Mouse (Mus musculus) erythroblast, embryonic 14.5 days (primary cell): ENCODE results near the gene Efhd2. TPM values are rescaled to one million over a fixed set of nuclear protein-coding genes. Genes with fewer than 3 reads are reported as not detected.

Experiments
- H3K27me3 ChIP-seq: 2 replicates; pipeline ENCODE4 v1.6.1; 2012; ENCODE audit warnings: inconsistent platforms; ENCODE audit not compliant: control insufficient read depth
- H3K36me3 ChIP-seq: 2 replicates; pipeline ENCODE4 v1.6.1; 2012; ENCODE audit warnings: mild to moderate bottlenecking, inconsistent platforms; ENCODE audit not compliant: control insufficient read depth
- H3K4me1 ChIP-seq: 2 replicates; pipeline ENCODE4 v1.6.1; 2012; ENCODE audit warnings: inconsistent platforms; ENCODE audit not compliant: control insufficient read depth
- H3K4me3 ChIP-seq: replicated peaks from 2 replicates; pipeline ENCODE3; 2012; ENCODE audit warnings: moderate library complexity, mild to moderate bottlenecking, inconsistent platforms
- H3K9me3 ChIP-seq: 2 replicates; pipeline ENCODE4 v1.6.1; 2012; ENCODE audit warnings: low read length, inconsistent platforms, mixed read lengths; ENCODE audit not compliant: control insufficient read depth
- GATA1 ChIP-seq: IDR thresholded peaks from 2 replicates; pipeline ENCODE4 v1.6.1; 2012; ENCODE audit warnings: low read length, inconsistent platforms, mixed read lengths
- TAL1 ChIP-seq: IDR thresholded peaks from 3 replicates; pipeline ENCODE4 v1.6.1; 2012; ENCODE audit warnings: low read length, inconsistent platforms, mixed read lengths
- polyA plus RNA-seq: library from polyadenylated mRNA; stranded (reverse); fragments of >175 nt; gene quantifications from 2 replicates; pipeline ENCODE4 v1.2.3, GENCODE M21; 2012

Gene Efhd2
- polyA plus RNA-seq, 1 experiment = 4.2 TPM

GRCm38 (mm10) chr4:141809850-141810464 is 64.8 kb downstream of the Efhd2 start:
- TF ChIP-seq GATA1 = no peak
- TF ChIP-seq TAL1 = no peak
- H3K4me1 ChIP-seq = no peaks in the 10 kb centered on the region
- H3K4me3 ChIP-seq = no peak overlapping the region
- H3K27me3 ChIP-seq = no peaks in the 10 kb centered on the region
- peaks cover 100% of the 10 kb centered on the region for H3K36me3 ChIP-seq
- peaks cover 3% of the 10 kb centered on the region; the same call in 1 of the 2 replicates for H3K9me3 ChIP-seq

Other genes with a start within 250 kb of the Efhd2 start
- gene Plekhm2, start 210.0 kb downstream of the Efhd2 start, polyA plus RNA-seq = 1.1 and 1.4 TPM in 2 replicates
- 0.11 TPM in 1 of 2 replicates, not detected in the other for gene Rsc1a1, start 189.3 kb downstream of the Efhd2 start, polyA plus RNA-seq
- 0.58 and 0.85 TPM in 2 replicates for gene Ddi2, start 151.5 kb downstream of the Efhd2 start, polyA plus RNA-seq
- gene Agmat, start 128.2 kb downstream of the Efhd2 start, polyA plus RNA-seq = 0.11 and 0.19 TPM in 2 replicates
- gene Dnajc16, start 84.0 kb downstream of the Efhd2 start, polyA plus RNA-seq = 0.14 and 0.15 TPM in 2 replicates
- 1.2 and 2.3 TPM in 2 replicates for gene Casp9, start 81.3 kb downstream of the Efhd2 start, polyA plus RNA-seq
- gene Cela2a, start 48.8 kb downstream of the Efhd2 start, polyA plus RNA-seq = not detected in 2 replicates
- gene Ctrc, start 28.6 kb downstream of the Efhd2 start, polyA plus RNA-seq = not detected in 2 replicates
- not detected in 2 replicates for gene Fhad1, start 140.2 kb upstream of the Efhd2 start, polyA plus RNA-seq
- 0.09 and 0.15 TPM in 2 replicates for gene Tmem51, start 209.4 kb upstream of the Efhd2 start, polyA plus RNA-seq